Mouse (Mus musculus) heart, postnatal 36 days (tissue): ENCODE measurements around the gene Olfr433. TPM values are rescaled to one million over a fixed set of nuclear protein-coding genes. Genes with fewer than 3 reads are reported as not detected.
A peak's percentile ranks its signal among the peaks of the same experiment; 100 is the strongest.
"Not testable (repeated sequence)": the region's sequence is repeated elsewhere in the genome, so short reads cannot be mapped to it uniquely, and the experiment has no call there.

Experiments used
- DNase-seq, 2 experiments: peaks; one replicate each; pipeline ENCODE4 v3.0.0; 2021 to 2022
- intact Hi-C: fragments of 180-260 bp; cut with DNase I; formaldehyde crosslinking; loops from one replicate; pipeline ENCODE4 v1.15.1; 2025
- total RNA-seq, 2 experiments: library from RNA; stranded (reverse); gene quantifications; 2 replicates each; pipeline ENCODE4 v1.2.3; 2021

The Olfr433 gene
- total RNA-seq: not detected

- DNase-seq: peak; percentile 73 to 79
- intact Hi-C loops: no loop called here
These were observed at the start of gene Olfr433 for GRCm38 (mm10) chr1:174040523-174041177. Olfr433 (plus strand) TSS chr1:174040705.

GRCm38 (mm10) chr1:173995003-173995402 is 45.5 kb upstream of the Olfr433 start:
- intact Hi-C loops: no loop called here
- no peak for DNase-seq

GRCm38 (mm10) chr1:174004352-174005109 is 36.0 kb upstream of the Olfr433 start:
- DNase-seq, intact Hi-C loops: not testable (repeated sequence)

- intact Hi-C loops: not testable (repeated sequence)
These were observed 33.5 kb upstream of the Olfr433 start for GRCm38 (mm10) chr1:174007050-174007449.

GRCm38 (mm10) chr1:174031698-174032097 is 8.8 kb upstream of the Olfr433 start, which contains the start of gene Ifi205:
Ifi205 (minus strand) TSS chr1:174031810.
- intact Hi-C loops: no loop called here
- peak in 1 of 2 experiments; percentile 28 for DNase-seq

More at GRCm38 (mm10) chr1:174007050-174007449, 33.5 kb upstream of the Olfr433 start:
- not testable (repeated sequence) for DNase-seq

GRCm38 (mm10) chr1:174035841-174036240 is 4.7 kb upstream of the Olfr433 start:
- intact Hi-C loops: no loop called here
- no peak for DNase-seq

GRCm38 (mm10) chr1:174038480-174038879 is 2.0 kb upstream of the Olfr433 start:
- intact Hi-C loops: no loop called here
- DNase-seq: no peak

- DNase-seq, intact Hi-C loops: not testable (repeated sequence)
These were observed 1.8 kb downstream of the Olfr433 start for GRCm38 (mm10) chr1:174042091-174042884.

- no peak for DNase-seq
- intact Hi-C loops: no loop called here
These were observed 3.9 kb downstream of the Olfr433 start for GRCm38 (mm10) chr1:174044431-174044830.

- DNase-seq, intact Hi-C loops: not testable (repeated sequence)
These were observed 7.7 kb downstream of the Olfr433 start for GRCm38 (mm10) chr1:174048227-174048626.

GRCm38 (mm10) chr1:174048893-174049292 is 8.4 kb downstream of the Olfr433 start, which contains the start of gene Olfr432:
Olfr432 (plus strand) TSS chr1:174049205.
- no peak for DNase-seq
- intact Hi-C loops: no loop called here

GRCm38 (mm10) chr1:174049357-174049756 is 8.9 kb downstream of the Olfr433 start:
- DNase-seq, intact Hi-C loops: not testable (repeated sequence)

- intact Hi-C loops: no loop called here
- no peak for DNase-seq
These were observed 10.0 kb downstream of the Olfr433 start for GRCm38 (mm10) chr1:174050532-174050931.

- intact Hi-C loops: no loop called here
- no peak for DNase-seq
These were observed 11.0 kb downstream of the Olfr433 start for GRCm38 (mm10) chr1:174051515-174051914.

GRCm38 (mm10) chr1:174051931-174052536 is 11.5 kb downstream of the Olfr433 start:
- no peak for DNase-seq
- intact Hi-C loops: no loop called here

- no peak for DNase-seq
- intact Hi-C loops: no loop called here
These were observed 12.5 kb downstream of the Olfr433 start for GRCm38 (mm10) chr1:174052981-174053380.

GRCm38 (mm10) chr1:174055248-174055647 is 14.7 kb downstream of the Olfr433 start:
- no peak for DNase-seq
- intact Hi-C loops: no loop called here

GRCm38 (mm10) chr1:174066305-174066704 is 25.8 kb downstream of the Olfr433 start, which contains the start of gene Olfr430:
Olfr430 (plus strand) TSS chr1:174066605.
- intact Hi-C loops: no loop called here
- DNase-seq: no peak

- intact Hi-C loops: no loop called here
- no peak for DNase-seq
These were observed 43.5 kb downstream of the Olfr433 start, which contains the start of gene Olfr429 for GRCm38 (mm10) chr1:174084031-174084430. Olfr429 (plus strand) TSS chr1:174084331.
